Mouse (Mus musculus) C2C12 (cell line): ENCODE results near the gene Hexdc.

Experiments used
- CTCF ChIP-seq: IDR thresholded peaks from one replicate; pipeline ENCODE4 v1.5.1; 2011; ENCODE audit not compliant: control insufficient read depth, insufficient read depth, insufficient read length
- FOSL1 ChIP-seq: IDR thresholded peaks from one replicate; pipeline ENCODE4 v1.8.0; 2011; ENCODE audit warnings: mild to moderate bottlenecking, low read length; ENCODE audit not compliant: poor library complexity, insufficient read depth, severe bottlenecking
- USF1 ChIP-seq: IDR thresholded peaks from one replicate; pipeline ENCODE4 v1.6.1; 2011; ENCODE audit warnings: low read depth, mild to moderate bottlenecking, control low read depth, moderate library complexity

DNA sequence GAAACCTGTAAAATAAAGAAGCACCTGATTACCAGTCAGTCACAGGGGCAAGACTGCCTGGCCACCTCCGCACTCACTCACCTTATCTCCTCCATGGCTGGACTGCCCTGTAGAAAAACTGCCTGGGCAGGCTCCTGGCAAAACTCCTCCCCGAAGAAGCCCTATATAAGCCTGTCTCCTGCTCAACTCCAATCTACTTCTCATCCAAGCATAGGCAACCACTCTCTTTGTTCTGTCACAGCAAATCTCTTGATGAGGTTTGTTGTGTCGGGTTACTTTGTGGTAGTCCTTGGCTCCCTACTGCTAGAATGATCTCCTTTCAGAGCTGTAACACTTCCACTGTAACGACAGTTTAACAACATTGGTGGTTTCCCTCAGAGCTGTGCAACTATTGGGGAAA is 28.5 kb downstream of the Hexdc start:
- no peak for TF ChIP-seq CTCF
- no peak for TF ChIP-seq USF1
- no peak for TF ChIP-seq FOSL1
